Mouse (Mus musculus) heart, postnatal 25 days (tissue): ENCODE results near the gene H1f0. TPM values are rescaled to one million over a fixed set of nuclear protein-coding genes. Genes with fewer than 3 reads are reported as not detected.

Source experiments
- DNase-seq: peaks from one replicate; pipeline ENCODE4 v3.0.0; 2022; ENCODE audit warnings: low spot score
- intact Hi-C: fragments of 180-260 bp; cut with DNase I; formaldehyde crosslinking; loops from one replicate; pipeline ENCODE4 v1.15.1; 2025
- microRNA-seq: library from miRNA; unstranded; fragments of <30 nt; microRNA quantifications from one replicate; pipeline ENCODE4 v1.2.0, GENCODE M21; 2022
- total RNA-seq, 2 experiments: library from RNA; stranded (reverse); gene quantifications; 2 replicates each; pipeline ENCODE4 v1.2.3; 2021

H1f0 gene
- total RNA-seq, 2 experiments from 2014 or later: 95.9 to 98.4 TPM

DNA sequence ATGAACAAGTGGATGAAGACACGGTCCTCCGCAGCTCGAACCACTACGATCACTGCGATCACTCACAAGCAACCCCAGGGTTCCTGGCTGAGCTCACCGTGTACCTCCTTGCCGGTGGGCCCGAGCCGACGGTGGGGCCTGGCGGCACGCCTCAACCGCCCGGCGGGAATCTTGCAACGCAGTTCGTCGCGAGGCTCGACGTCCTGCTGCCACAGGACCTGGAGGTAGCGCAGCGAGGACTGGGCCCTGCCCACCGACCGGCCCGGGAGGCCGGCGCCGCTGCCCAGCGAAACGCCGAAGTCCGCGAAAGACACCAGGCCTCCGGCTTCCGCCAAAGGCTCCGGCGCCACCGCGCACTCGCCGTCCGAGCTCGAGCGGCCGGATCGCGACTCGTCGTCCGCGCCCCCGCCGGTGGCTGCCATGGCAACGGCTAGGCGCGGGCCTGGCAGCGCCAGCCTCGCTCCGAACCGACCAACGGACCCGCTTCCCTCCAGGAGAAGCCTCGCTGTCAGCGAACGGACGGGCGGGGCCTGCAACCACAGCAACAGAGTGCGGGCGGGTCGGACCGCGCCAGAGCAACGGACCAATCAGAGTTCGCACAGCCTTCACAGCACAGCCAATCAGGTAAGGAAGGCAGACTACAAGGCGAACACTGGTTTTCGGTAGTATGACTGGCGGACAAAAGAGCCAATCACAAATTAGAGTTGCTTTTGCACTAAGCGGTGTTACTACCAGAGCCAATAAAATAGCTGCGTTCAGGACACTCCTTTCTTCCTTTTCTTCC lies 34.3 kb downstream of the H1f0 start, which contains the start of gene Ankrd54:
Gene Ankrd54, minus strand, starts transcription at position 518 of the 784 bp plus-strand sequence.
- DNase-seq: peak; percentile 98
- intact Hi-C loops: no loop called here

DNA sequence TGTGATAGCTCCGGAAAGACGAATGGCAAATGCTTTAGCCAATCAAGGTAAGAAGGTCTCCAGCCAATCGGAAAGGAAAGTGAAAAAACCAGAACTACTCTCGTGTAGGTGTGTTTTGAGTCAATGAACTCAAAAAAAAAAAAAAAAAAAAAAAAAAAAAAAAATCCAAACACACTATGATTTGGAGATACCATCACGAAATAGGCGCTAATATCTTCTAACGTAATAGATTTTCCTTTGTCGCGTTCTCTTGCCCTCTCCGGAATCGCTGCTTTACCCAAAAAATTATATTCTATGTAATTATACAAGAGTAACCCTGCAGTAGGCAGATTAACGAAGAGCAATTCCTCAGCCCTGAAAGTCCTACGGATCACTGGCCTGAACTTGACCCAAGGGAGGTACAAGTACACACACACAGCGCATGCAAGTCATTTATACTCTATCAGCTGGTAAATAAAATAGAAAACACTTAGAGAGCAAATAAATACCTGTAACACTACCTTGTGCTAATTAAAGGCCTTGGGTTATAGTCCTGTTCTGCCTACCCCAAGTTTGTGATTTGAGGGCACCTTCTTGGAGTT lies 35.0 kb downstream of the H1f0 start:
- no peak for DNase-seq
- intact Hi-C loops: no loop called here

DNA sequence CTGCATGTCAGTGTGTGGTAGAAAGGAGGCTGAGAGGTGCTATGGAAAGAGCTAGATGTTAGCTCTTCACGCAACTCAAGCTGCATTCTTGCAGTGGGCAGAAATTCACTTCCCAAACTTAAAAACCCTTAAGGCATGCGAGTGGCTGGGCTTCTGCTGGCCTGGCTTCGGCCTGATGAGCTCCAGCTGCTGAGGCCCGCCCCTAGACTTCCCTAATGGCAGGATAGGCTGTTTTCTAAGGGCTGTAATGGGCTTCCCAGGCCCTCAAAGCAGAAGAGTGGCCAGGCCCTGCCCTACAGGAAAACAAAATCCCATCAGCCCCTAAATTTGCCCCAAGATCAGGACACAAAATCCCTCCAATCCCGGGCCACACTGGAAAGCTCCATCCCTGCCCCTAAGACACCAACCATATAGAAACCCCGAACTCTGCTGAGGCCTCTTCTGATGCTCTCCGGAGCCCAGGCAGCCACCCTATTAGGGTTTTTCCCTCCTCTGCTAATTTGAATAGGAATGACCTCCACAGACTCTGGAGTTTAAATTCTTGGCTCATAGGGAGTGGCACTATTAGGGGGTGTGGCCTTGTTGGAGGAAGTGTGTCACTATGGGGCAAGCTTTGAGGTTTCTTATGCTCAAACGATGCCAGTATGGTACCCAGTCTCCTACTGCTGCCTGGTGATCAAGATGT lies 37.0 kb downstream of the H1f0 start:
- no peak for DNase-seq
- intact Hi-C loops: loop anchor here (5.0 kb wide), 1 partner anchor 163 kb away; no protein-coding TSS in a partner anchor

DNA sequence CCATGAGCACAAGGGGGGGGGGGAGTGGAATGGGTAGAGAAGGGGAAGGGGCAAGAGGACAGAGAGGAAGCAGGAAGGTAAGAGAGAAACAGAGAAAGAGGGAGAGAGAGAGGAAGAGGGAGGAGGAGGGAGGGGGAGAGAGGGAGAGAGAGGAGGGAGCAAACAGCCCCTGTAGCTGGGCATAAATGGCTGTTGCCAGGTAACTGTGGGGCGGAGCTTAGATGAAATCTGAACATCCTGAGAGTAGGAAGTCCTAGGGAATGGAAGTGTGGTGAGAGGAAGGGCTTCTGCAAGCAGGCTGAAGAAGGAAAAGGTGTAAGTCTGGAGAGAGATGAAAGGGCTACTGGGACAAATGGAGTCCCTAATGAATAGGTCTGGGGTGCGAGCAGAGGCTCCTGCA lies 38.0 kb downstream of the H1f0 start:
- no peak for DNase-seq
- intact Hi-C loops: loop anchor here (5.0 kb wide), 1 partner anchor 164 kb away; no protein-coding TSS in a partner anchor

DNA sequence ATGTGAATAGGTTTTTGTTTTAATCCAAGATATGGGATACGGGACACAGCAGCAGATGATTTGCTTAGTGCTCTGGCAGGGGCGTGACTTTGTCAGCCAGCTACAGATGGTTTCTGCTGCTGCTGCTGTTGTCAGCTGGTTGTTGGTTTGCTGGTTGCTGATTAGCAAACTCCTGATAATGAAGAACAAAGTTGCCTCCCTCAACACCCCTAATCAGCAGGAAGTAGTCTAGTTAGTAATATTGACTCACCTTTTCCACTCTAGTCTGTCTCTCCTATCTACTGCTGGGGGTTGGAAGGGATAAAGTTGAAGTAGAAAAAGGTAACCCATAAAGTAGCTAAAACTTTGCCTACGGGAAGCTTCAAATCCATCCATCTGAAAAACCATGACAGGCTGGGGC lies 39.4 kb downstream of the H1f0 start:
- intact Hi-C loops: loop anchor here (5.0 kb wide), 1 partner anchor 165 kb away; no protein-coding TSS in a partner anchor
- DNase-seq: no peak

DNA sequence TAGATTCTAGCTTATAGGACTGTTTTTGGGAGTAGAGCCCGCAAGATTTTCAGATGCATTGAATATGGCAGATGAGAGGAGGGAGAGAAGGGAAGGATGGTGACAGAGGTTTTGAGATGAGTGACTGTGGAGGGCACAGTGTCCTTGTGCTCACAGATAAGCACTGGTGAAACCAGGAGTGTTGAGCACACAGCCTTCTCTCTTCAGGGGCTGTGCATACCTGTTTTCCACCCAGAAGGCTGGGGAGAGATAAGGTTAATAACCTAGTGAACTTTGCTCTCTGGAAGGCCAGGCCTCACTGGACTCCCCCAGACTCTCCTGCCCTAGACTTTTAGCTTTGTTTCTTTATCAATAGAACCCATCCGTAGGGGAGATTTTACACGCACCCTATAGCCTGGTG lies 40.2 kb downstream of the H1f0 start:
- no peak for DNase-seq
- intact Hi-C loops: loop anchor here (5.0 kb wide), 1 partner anchor 166 kb away; no protein-coding TSS in a partner anchor

DNA sequence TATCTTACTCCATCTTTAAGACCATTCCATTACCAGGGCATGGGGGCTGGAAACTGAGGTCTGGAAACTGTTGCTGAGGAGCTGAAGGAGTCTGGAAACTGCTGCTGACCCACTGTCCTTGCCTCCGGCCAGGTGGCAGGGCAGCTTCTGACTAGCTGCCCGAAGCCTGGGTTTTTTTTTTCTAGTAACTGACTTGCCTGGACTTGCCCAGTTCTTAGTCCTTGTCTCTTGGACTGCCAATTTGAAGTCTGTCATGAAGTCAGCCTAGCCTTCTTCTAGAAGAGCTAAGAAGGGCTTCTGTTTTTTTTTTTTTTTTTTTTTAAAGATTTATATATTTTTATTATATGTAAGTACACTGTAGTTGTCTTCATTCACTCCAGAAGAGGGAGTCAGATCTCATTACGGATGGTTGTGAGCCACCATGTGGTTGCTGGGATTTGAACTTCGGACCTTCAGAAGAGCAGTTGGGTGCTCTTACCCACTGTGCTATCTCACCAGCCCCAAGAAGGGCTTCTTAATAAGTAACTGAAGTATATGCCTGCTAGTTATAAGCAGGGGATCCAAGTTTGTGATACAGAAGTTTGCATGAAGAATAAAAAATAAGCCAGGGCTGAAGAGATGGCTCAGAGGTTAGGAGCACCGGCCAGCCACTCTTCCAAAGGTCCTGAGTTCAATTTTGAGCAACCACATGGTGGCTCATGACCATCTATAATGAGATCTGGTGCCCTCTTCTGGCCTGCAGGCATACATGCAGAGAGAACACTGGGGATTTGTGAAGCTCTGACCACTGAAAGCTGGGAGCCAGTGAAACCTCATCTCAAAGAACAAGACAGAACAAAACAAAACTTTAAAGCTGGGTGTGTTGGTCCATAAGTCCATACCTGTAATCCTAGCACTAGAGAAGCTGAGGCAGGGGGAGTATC lies 43.1 kb downstream of the H1f0 start:
- DNase-seq: no peak
- intact Hi-C loops: loop anchor here (1.0 kb wide), 1 partner anchor 34 kb away; no protein-coding TSS in a partner anchor

DNA sequence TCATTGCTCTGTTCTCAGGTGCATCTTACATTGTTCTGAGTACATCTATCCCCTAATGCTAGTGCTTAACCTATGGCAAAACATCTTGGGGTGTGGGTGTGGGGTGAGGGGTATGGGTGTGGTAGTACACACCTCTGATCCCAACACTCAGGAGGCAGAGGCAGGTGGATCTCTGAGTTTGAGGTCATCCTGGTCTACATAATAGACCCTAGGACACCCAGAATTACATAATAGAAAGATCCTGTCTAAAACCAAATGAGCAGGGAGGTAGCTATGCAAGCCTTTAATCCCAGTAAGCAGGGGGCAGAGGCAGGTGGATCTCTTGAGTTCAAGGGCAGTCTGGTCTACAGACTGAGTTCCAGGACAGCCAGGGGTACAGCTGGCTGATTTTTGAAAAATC lies 45.5 kb downstream of the H1f0 start:
- no peak for DNase-seq
- intact Hi-C loops: no loop called here

DNA sequence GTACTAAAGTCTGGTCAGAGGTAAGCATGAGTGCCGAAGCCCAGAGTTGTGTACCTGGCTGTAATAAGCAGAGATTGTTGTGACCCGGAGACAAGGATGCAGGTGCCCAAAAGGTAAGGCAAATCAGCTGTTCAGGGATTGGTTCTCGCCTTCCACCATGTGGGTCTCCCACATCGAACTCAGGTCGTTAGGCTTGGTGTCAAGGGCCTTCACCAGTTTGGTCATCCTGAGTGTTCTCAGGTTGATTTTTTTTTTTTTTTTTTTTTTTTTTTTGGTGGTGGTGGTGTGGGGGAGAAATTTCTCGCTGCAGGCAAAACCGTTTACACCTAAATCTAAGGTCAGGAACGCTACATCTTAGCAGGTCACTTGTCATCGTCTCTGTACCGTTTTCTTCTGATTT lies 46.2 kb downstream of the H1f0 start:
- DNase-seq: no peak
- intact Hi-C loops: no loop called here

DNA sequence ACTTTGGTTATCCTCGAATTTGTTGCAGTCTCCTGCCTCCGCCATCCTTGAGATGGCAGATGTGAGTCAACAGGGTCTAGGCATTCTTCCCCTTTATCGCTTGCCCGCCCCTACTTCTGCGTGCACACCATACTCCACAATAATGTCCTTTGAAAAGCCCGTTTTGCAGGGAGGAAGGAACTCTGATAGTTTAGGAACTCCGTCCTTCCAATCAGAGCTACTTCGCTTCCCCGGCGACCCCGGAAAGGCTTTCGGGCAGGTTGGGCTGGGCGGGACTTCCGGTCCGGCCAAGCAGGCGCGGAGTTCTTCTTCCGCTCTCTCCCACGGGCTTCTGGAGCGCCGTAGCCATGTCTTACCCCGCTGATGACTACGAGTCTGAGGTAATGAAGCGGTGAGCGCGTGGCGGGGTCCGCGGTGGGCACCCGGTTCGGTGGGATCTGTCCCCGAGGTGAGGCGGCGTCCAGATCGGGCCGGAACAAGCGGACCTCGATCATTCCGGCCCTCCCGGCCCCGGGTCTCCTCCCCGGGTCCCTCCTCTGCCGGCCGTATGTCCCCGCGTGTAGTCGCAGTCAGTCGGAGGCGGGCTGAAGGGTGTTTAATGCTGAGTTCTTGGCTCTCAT lies 46.8 kb downstream of the H1f0 start, which contains the start of gene Eif3l:
Gene Eif3l, plus strand, starts transcription at position 267 of the 620 bp plus-strand sequence.
- intact Hi-C loops: no loop called here
- DNase-seq: peak; percentile 77

DNA sequence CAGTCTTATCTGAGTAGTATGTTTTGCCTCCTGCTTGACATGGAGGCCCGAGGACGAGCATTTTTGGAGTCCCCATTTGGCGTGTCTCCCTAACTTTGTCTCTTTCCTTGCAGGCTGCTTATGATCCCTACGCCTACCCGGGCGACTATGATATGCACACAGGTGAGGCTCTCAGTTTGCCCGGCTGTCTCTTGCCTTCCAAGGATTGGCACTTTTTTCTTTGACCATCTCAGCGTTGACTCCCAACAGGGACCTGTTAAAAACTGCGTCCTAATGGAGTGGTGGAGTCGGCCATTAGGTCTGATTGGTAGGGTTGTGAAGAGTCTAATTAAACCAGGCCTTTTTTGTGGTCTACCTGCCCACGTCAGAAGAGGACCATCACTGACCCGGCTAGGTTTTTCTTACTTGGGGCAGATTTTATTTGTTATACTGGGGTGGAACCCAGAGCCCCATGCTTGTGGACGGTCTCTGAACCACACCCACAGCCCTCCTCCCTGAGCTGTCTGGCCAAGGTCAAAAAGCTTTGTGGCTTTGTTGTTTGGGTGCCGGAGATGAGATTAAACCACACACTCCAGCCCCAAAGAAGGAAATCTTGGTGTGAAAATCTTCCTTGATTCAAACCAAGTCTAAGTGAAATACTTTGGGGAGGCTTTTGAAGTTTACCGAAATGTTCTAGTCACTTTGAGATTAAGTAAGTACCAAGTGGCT lies 47.6 kb downstream of the H1f0 start:
- intact Hi-C loops: no loop called here
- DNase-seq: no peak

DNA sequence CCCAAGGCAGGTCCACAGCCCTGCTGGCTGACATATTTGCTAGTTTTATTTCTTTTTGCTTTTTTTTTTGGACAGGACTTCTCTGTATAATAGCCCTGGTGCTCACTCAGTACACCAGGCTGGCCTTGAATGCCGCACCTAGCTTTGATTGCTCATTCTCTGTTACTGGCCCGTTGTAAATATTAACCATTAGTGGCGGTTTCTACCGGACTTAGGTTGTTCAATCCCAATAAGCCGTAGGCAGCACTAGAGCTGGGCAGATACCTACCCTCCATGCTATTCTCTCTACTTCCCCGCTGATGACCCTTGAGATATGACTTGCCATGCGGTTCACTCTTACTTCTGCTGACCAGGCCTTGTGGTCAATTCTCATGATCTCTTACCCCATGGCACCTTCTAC lies 51.3 kb downstream of the H1f0 start:
- no peak for DNase-seq
- intact Hi-C loops: no loop called here

Small RNA genes lying within 50 kb of the gene (microRNA-seq; reads per million reads assigned to microRNA genes)
- gene Mir6956: 1.7 reads per million

Other genes starting within 250 kb of the H1f0 start
- gene Card10, start 225.4 kb upstream of the H1f0 start, total RNA-seq: 10 to 100 TPM; 14.8 to 18.3 TPM
- 10 to 100 TPM; 34.1 to 41.0 TPM for gene Cdc42ep1, start 185.8 kb upstream of the H1f0 start, total RNA-seq
- under 1 TPM; 0.62 to 0.64 TPM for gene Lgals2, start 172.9 kb upstream of the H1f0 start, total RNA-seq
- 10 to 100 TPM; 41.6 to 43.8 TPM for gene Gga1, start 151.3 kb upstream of the H1f0 start, total RNA-seq
- under 1 TPM in 1 of 2 experiments, not detected in 1; 0.18 TPM for gene Gm49510, start 128.8 kb upstream of the H1f0 start, total RNA-seq
- 1 to 10 TPM; 4.1 to 4.8 TPM for gene Sh3bp1, start 128.7 kb upstream of the H1f0 start, total RNA-seq
- gene Pdxp, start 114.5 kb upstream of the H1f0 start, total RNA-seq: 1 to 10 TPM in 1 of 2 experiments, under 1 TPM in 1; 0.75 to 1.4 TPM
- gene Lgals1, start 101.7 kb upstream of the H1f0 start, total RNA-seq: 100 to 1,000 TPM; 188 to 192 TPM
- 10 to 100 TPM; 15.6 to 16.9 TPM for gene Nol12, start 93.5 kb upstream of the H1f0 start, total RNA-seq
- gene Triobp, start 80.7 kb upstream of the H1f0 start, total RNA-seq: 10 to 100 TPM; 36.0 to 39.8 TPM
- not detected for gene Galr3, start 13.4 kb downstream of the H1f0 start, total RNA-seq
- 1 to 10 TPM; 7.4 to 7.5 TPM for gene Ankrd54, start 34.4 kb downstream of the H1f0 start, total RNA-seq
- gene Eif3l, start 46.7 kb downstream of the H1f0 start, total RNA-seq: 10 to 100 TPM; 68.9 to 71.5 TPM
- gene Micall1, start 80.4 kb downstream of the H1f0 start, total RNA-seq: 10 to 100 TPM; 51.9 to 57.7 TPM
- 100 to 1,000 TPM; 132 TPM for gene Polr2f, start 112.6 kb downstream of the H1f0 start, total RNA-seq
- 1 to 10 TPM; 1.6 to 1.7 TPM for gene 1700088E04Rik, start 112.8 kb downstream of the H1f0 start, total RNA-seq
- gene Sox10, start 136.8 kb downstream of the H1f0 start, total RNA-seq: 1 to 10 TPM in 1 of 2 experiments, under 1 TPM in 1; 0.92 to 1.3 TPM
- gene Pick1, start 200.7 kb downstream of the H1f0 start, total RNA-seq: 10 to 100 TPM; 21.5 to 22.3 TPM
- gene Gm49486, start 200.9 kb downstream of the H1f0 start, total RNA-seq: under 1 TPM; 0.55 to 0.73 TPM
- under 1 TPM; 0.23 to 0.39 TPM for gene Slc16a8, start 226.3 kb downstream of the H1f0 start, total RNA-seq